Mouse (Mus musculus) lung, adult 2 months (tissue): ENCODE results near the gene Gsk3a.

Experiments used
- CTCF ChIP-seq: fragments of 200-500 bp; IDR thresholded peaks from 2 replicates; pipeline ENCODE4 v1.5.1; 2011; ENCODE audit warnings: mild to moderate bottlenecking, low read length, control low read depth; ENCODE audit not compliant: insufficient read depth
- POLR2A ChIP-seq: fragments of 200-500 bp; IDR thresholded peaks from 2 replicates; pipeline ENCODE4 v1.6.1; 2011; ENCODE audit warnings: low read depth, mild to moderate bottlenecking, control low read depth, low read length, borderline replicate concordance; ENCODE audit errors: extremely low read depth

DNA sequence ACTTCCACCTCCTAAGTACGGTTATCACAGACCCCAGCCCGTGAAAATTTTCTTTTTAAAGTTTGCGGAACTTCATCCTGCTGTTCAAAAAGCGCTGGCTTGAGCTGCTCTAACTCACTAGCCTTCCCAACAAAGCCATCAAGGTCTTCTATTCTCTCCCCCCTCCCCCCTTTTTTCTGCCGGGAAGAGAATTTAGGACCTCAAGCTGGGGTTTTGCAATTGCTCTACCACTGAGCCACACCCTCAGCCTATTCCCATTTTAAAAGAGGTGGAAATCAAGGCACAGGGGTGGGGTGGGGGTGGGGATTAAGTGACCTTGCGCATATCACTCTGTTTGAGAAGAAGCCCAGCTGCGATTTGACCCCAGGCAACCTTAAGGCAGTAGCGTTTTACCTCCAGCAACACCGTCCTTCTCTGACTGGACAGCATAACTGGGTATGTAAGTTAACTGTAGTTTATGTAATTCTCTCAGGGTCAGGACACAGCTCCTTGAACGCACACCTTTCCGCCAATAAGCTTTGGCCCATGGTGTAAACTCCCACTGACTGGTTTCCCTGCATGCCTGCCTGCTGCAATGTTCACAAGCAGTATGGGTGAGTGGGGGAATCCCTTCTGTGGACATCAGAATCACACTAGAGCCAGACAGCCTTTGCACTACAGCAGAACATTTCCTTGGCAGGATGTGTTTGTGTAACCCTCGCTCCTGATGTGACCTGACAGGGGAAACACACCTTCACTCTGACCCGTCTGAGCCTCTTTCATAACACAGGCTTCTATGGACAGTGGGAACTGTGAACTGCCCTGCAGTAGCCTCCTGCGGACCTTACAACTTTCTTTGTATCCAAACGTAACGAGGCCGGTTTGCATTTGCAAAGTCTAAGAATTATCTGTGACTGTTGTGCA, 26.6 kb upstream of the Gsk3a start:
- TF ChIP-seq POLR2A: no peak
- no peak for TF ChIP-seq CTCF
